Mouse (Mus musculus) embryonic facial prominence, embryonic 11.5 days (tissue): Measurements from ENCODE around the gene Slc12a8. TPM values are rescaled to one million over a fixed set of nuclear protein-coding genes. Genes with fewer than 3 reads are reported as not detected.

Experiments
- ATAC-seq: fragments of 200-750 bp; cut with Nextera tagmentation; replicated peaks from 2 replicates; pipeline ENCODE4 v1.8.0; 2017; ENCODE audit warnings: low read depth; ENCODE audit not compliant: insufficient number of reproducible peaks, low FRiP score, low TSS enrichment
- DNase-seq: peaks from one replicate; pipeline ENCODE4 v3.0.0-alpha.2; 2015; ENCODE audit warnings: low spot score
- H3K27ac ChIP-seq: fragments of 300-500 bp; sonication (generic); replicated peaks from 2 replicates; pipeline ENCODE4 v1.5.1; 2014; ENCODE audit warnings: mild to moderate bottlenecking, low read depth, low read length, control low read depth
- H3K27me3 ChIP-seq: fragments of 300-500 bp; sonication (generic); 2 replicates; pipeline ENCODE4 v1.6.1; 2014; ENCODE audit warnings: mild to moderate bottlenecking, low read length, moderate library complexity, mixed read lengths; ENCODE audit not compliant: control insufficient read depth, insufficient read depth
- H3K36me3 ChIP-seq: fragments of 300-500 bp; sonication (generic); replicated peaks from 2 replicates; pipeline ENCODE4 v1.6.1; 2014; ENCODE audit warnings: low read depth, mild to moderate bottlenecking, low read length, moderate library complexity, mixed read lengths; ENCODE audit not compliant: control insufficient read depth, insufficient read depth
- H3K4me1 ChIP-seq: fragments of 300-500 bp; sonication (generic); 2 replicates; pipeline ENCODE4 v1.6.1; 2014; ENCODE audit warnings: low read length, mixed read lengths; ENCODE audit not compliant: control insufficient read depth, insufficient read depth
- H3K4me2 ChIP-seq: fragments of 300-500 bp; sonication (generic); 2 replicates; pipeline ENCODE4 v1.6.1; 2014; ENCODE audit warnings: low read depth, mild to moderate bottlenecking, control low read depth, low read length, moderate library complexity
- H3K4me3 ChIP-seq: fragments of 300-500 bp; sonication (generic); 2 replicates; pipeline ENCODE4 v1.5.1; 2014; ENCODE audit warnings: low read depth, low read length, control low read depth
- H3K9ac ChIP-seq: fragments of 300-500 bp; sonication (generic); replicated peaks from 2 replicates; pipeline ENCODE4 v1.6.1; 2014; ENCODE audit warnings: mild to moderate bottlenecking, control low read depth, low read length
- H3K9me3 ChIP-seq: fragments of 300-500 bp; sonication (generic); replicated peaks from 2 replicates; pipeline ENCODE4 v1.6.1; 2016; ENCODE audit warnings: mild to moderate bottlenecking, low read length, inconsistent platforms, mixed read lengths; ENCODE audit not compliant: control insufficient read depth
- WGBS: fragments of 180-500 bp; shearing (Covaris S2); extraction: QIAGEN DNeasy Blood & Tissue Kit; methylation state at CpG from one replicate; pipeline ENCODE4 v1.1.7; 2014; 5-methylcytosine and 5-hydroxymethylcytosine counted together
- polyA plus RNA-seq: library from polyadenylated mRNA; unstranded; fragments of >200 nt; fragmentation: Nextera tagmentation; extraction: Ambion mirVana; gene quantifications from 2 replicates; pipeline ENCODE4 v1.2.1, GENCODE M21; 2014

The Slc12a8 gene
- polyA plus RNA-seq, 1 experiment from 2014 or later = 0.35 TPM

GRCm38 (mm10) chr16:33641779-33642178 is 124.7 kb downstream of the Slc12a8 start:
- DNase-seq (no peak), ATAC-seq (no peak)
- no peak overlapping the region for H3K9ac ChIP-seq
- WGBS = 67% methylated on average over 3 of the region's 3 CpGs
- H3K4me1 ChIP-seq = no peaks in the 10 kb centered on the region
- no peak overlapping the region for H3K4me3 ChIP-seq
- H3K27ac ChIP-seq = no peak overlapping the region
- H3K36me3 ChIP-seq = no peaks in the 10 kb centered on the region
- no peaks in the 10 kb centered on the region for H3K9me3 ChIP-seq
- H3K27me3 ChIP-seq = no peaks in the 10 kb centered on the region
- no peak overlapping the region for H3K4me2 ChIP-seq

- Histone ChIP-seq H3K4me1 (no peaks in the 10 kb centered on the region), H3K4me2 (no peak overlapping the region), H3K9ac (no peak overlapping the region), H3K4me3 (no peak overlapping the region), H3K36me3 (no peaks in the 10 kb centered on the region), H3K27ac (no peak overlapping the region), H3K27me3 (no peaks in the 10 kb centered on the region), H3K9me3 (no peaks in the 10 kb centered on the region)
- ATAC-seq (no peak), DNase-seq (no peak)
- WGBS = 91% methylated on average over 6 of the region's 6 CpGs
Measured at GRCm38 (mm10) chr16:33653116-33653515, 136.0 kb downstream of the Slc12a8 start.

GRCm38 (mm10) chr16:33655443-33655842 is 138.3 kb downstream of the Slc12a8 start:
- H3K4me2 ChIP-seq = no peak overlapping the region
- H3K36me3 ChIP-seq = no peaks in the 10 kb centered on the region
- no peaks in the 10 kb centered on the region for H3K27me3 ChIP-seq
- 89% methylated on average over 3 of the region's 3 CpGs for WGBS
- H3K4me3 ChIP-seq = no peak overlapping the region
- no peaks in the 10 kb centered on the region for H3K9me3 ChIP-seq
- no peaks in the 10 kb centered on the region for H3K4me1 ChIP-seq
- no peak overlapping the region for H3K9ac ChIP-seq
- no peak overlapping the region for H3K27ac ChIP-seq
- ATAC-seq (no peak), DNase-seq (no peak)

GRCm38 (mm10) chr16:33657191-33657590 is 140.1 kb downstream of the Slc12a8 start:
- Histone ChIP-seq H3K4me2 (no peak overlapping the region), H3K36me3 (no peaks in the 10 kb centered on the region), H3K4me3 (no peak overlapping the region), H3K9ac (no peak overlapping the region), H3K27ac (no peak overlapping the region), H3K4me1 (no peaks in the 10 kb centered on the region), H3K9me3 (no peaks in the 10 kb centered on the region), H3K27me3 (no peaks in the 10 kb centered on the region)
- ATAC-seq (no peak), DNase-seq (no peak)
- WGBS = 91% methylated on average over 3 of the region's 3 CpGs

GRCm38 (mm10) chr16:33658121-33658520 is 141.0 kb downstream of the Slc12a8 start:
- Histone ChIP-seq H3K9me3 (no peaks in the 10 kb centered on the region), H3K27me3 (no peaks in the 10 kb centered on the region), H3K4me2 (no peak overlapping the region), H3K36me3 (no peaks in the 10 kb centered on the region), H3K4me3 (no peak overlapping the region), H3K27ac (no peak overlapping the region), H3K9ac (no peak overlapping the region), H3K4me1 (no peaks in the 10 kb centered on the region)
- 91% methylated on average over 3 of the region's 3 CpGs for WGBS
- ATAC-seq = no peak
- DNase-seq = no peak

- H3K9ac ChIP-seq = no peak overlapping the region
- H3K4me3 ChIP-seq = no peak overlapping the region
- WGBS = 91% methylated on average over 5 of the region's 5 CpGs
- H3K27me3 ChIP-seq = no peaks in the 10 kb centered on the region
- no peaks in the 10 kb centered on the region for H3K9me3 ChIP-seq
- no peak for ATAC-seq
- H3K27ac ChIP-seq = no peak overlapping the region
- DNase-seq = no peak
- H3K4me2 ChIP-seq = no peak overlapping the region
- H3K4me1 ChIP-seq = no peaks in the 10 kb centered on the region
- H3K36me3 ChIP-seq = no peaks in the 10 kb centered on the region
Measured at GRCm38 (mm10) chr16:33659521-33659920, 142.4 kb downstream of the Slc12a8 start.

GRCm38 (mm10) chr16:33660125-33660524 is 143.0 kb downstream of the Slc12a8 start:
- Histone ChIP-seq H3K4me3 (no peak overlapping the region), H3K36me3 (no peaks in the 10 kb centered on the region), H3K4me1 (no peaks in the 10 kb centered on the region), H3K9ac (no peak overlapping the region), H3K9me3 (no peaks in the 10 kb centered on the region), H3K27ac (no peak overlapping the region), H3K4me2 (no peak overlapping the region), H3K27me3 (no peaks in the 10 kb centered on the region)
- ATAC-seq (no peak), DNase-seq (no peak)
- WGBS = 50% methylated on average over 5 of the region's 5 CpGs

- no peaks in the 10 kb centered on the region for H3K9me3 ChIP-seq
- no peak for ATAC-seq
- H3K9ac ChIP-seq = no peak overlapping the region
- no peak for DNase-seq
- H3K36me3 ChIP-seq = no peaks in the 10 kb centered on the region
- WGBS = 92% methylated on average over 10 of the region's 10 CpGs
- H3K4me1 ChIP-seq = no peaks in the 10 kb centered on the region
- no peak overlapping the region for H3K4me3 ChIP-seq
- H3K27ac ChIP-seq = no peak overlapping the region
- H3K27me3 ChIP-seq = no peaks in the 10 kb centered on the region
- no peak overlapping the region for H3K4me2 ChIP-seq
Measured at GRCm38 (mm10) chr16:33662841-33663240, 145.7 kb downstream of the Slc12a8 start.
